Mouse (Mus musculus) brain, embryonic 14.5 days (tissue): Measurements from ENCODE around the gene Sec14l1.

Experiments used
- CTCF ChIP-seq: fragments of 200-500 bp; IDR thresholded peaks from 2 replicates; pipeline ENCODE4 v1.5.1; 2012; ENCODE audit warnings: inconsistent platforms, mild to moderate bottlenecking, moderate library complexity, borderline replicate concordance; ENCODE audit not compliant: insufficient read depth, insufficient read length; ENCODE audit errors: extremely low read depth
- POLR2A ChIP-seq: fragments of 200-500 bp; IDR thresholded peaks from 2 replicates; pipeline ENCODE4 v1.6.1; 2012; ENCODE audit warnings: mild to moderate bottlenecking, inconsistent platforms, borderline replicate concordance; ENCODE audit not compliant: poor library complexity, insufficient read depth, insufficient read length, severe bottlenecking; ENCODE audit errors: extremely low read depth

DNA sequence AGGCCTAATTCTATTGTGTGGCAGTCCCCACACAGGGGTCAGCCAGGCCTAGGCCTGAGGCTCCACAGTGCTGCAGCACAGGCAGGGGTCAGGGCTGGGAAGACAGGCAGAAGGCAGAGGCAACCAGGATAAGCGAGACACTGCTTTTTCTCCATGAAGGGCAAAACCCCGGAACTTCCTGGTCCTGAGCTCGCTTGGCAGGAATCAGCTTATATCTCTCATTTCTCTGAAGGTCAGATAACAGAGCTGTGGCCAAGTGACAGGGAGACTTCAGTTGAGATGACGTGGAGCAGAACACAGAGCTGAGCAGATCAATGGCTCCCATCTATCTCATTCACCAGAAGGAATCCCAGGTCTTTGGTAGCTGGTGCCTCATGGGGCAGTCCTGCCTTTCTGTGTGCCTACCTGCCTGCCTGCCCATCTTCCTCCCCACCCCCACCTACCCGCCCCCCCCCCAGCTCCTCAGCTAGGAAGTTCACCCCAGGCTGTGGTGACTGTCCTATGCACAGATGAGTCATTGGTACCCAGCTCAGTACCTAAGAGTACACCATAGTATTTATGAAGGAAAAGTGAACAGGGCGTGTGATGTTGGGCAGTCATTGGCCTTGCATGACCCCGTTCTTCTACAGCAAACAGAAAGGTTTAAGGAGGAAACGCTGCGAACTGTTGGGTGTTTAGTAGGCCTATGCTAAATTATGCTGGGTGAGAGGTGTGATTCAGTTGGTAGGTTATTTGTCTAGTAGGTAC lies 25.1 kb upstream of the Sec14l1 start:
- TF ChIP-seq CTCF (no peak), POLR2A (no peak)
